Mouse (Mus musculus) liver, embryonic 16.5 days (tissue): Measurements from ENCODE around the gene Gm8362. TPM values are rescaled to one million over a fixed set of nuclear protein-coding genes. Genes with fewer than 3 reads are reported as not detected.
"Not testable (repeated sequence)": the region's sequence is repeated elsewhere in the genome, so short reads cannot be mapped to it uniquely, and the experiment has no call there.

Experiments used
- ATAC-seq: fragments of 200-750 bp; cut with Nextera tagmentation; 2 replicates; pipeline ENCODE4 v1.8.0; 2017; ENCODE audit warnings: low read depth, mild to moderate bottlenecking, moderate number of reproducible peaks, moderate library complexity
- H3K27ac ChIP-seq: fragments of 300-500 bp; sonication (generic); 2 replicates; pipeline ENCODE4 v1.5.1; 2014; ENCODE audit warnings: mild to moderate bottlenecking, low read length
- H3K27me3 ChIP-seq: fragments of 300-500 bp; sonication (generic); 2 replicates; pipeline ENCODE4 v1.6.1; 2014; ENCODE audit warnings: low read depth, low read length, mixed read lengths; ENCODE audit not compliant: control insufficient read depth, insufficient read depth
- H3K36me3 ChIP-seq: fragments of 300-500 bp; sonication (generic); 2 replicates; pipeline ENCODE4 v1.6.1; 2014; ENCODE audit warnings: mild to moderate bottlenecking; ENCODE audit not compliant: control insufficient read depth, insufficient read depth
- H3K4me1 ChIP-seq: fragments of 300-500 bp; sonication (generic); 2 replicates; pipeline ENCODE4 v1.6.1; 2014; ENCODE audit warnings: low read depth, low read length, mixed read lengths; ENCODE audit not compliant: control insufficient read depth
- H3K4me2 ChIP-seq: fragments of 300-500 bp; sonication (generic); 2 replicates; pipeline ENCODE4 v1.6.1; 2014; ENCODE audit warnings: low read depth, low read length, mixed read lengths
- H3K4me3 ChIP-seq: fragments of 300-500 bp; sonication (generic); 2 replicates; pipeline ENCODE4 v1.5.1; 2014; ENCODE audit warnings: low read depth, mild to moderate bottlenecking, low read length
- H3K9ac ChIP-seq: fragments of 300-500 bp; sonication (generic); 2 replicates; pipeline ENCODE4 v1.6.1; 2014; ENCODE audit warnings: low read depth, low read length
- H3K9me3 ChIP-seq: fragments of 300-500 bp; sonication (generic); replicated peaks from 2 replicates; pipeline ENCODE4 v1.6.1; 2016; ENCODE audit warnings: low read length; ENCODE audit not compliant: control insufficient read depth
- WGBS: fragments of 180-500 bp; shearing (Covaris S2); extraction: QIAGEN DNeasy Blood & Tissue Kit; methylation state at CpG from one replicate; pipeline ENCODE4 v1.1.7; 2014; ENCODE audit not compliant: insufficient replicate concordance; 5-methylcytosine and 5-hydroxymethylcytosine counted together
- polyA plus RNA-seq: library from polyadenylated mRNA; unstranded; fragments of >200 nt; fragmentation: Nextera tagmentation; extraction: Ambion mirVana; gene quantifications from 2 replicates; pipeline ENCODE4 v1.2.1, GENCODE M21; 2015

The Gm8362 gene
- not detected in 2 replicates for polyA plus RNA-seq

- not testable (repeated sequence) for H3K4me2 ChIP-seq, H3K4me1 ChIP-seq, ATAC-seq, H3K9me3 ChIP-seq, H3K36me3 ChIP-seq, H3K9ac ChIP-seq, H3K4me3 ChIP-seq, H3K27me3 ChIP-seq, H3K27ac ChIP-seq
- no CpG with 5 or more reads among the region's 1 CpGs for WGBS
Observed at GRCm38 (mm10) chr14:6774311-6774710, at the start of gene Gm8362. TSS of gene Gm8362 (minus strand) at chr14:6774411.

GRCm38 (mm10) chr14:6823297-6823696, 49.1 kb upstream of the Gm8362 start:
- not testable (repeated sequence) for H3K4me2 ChIP-seq, H3K9me3 ChIP-seq, H3K36me3 ChIP-seq, H3K4me1 ChIP-seq, H3K27ac ChIP-seq, H3K27me3 ChIP-seq, H3K4me3 ChIP-seq, ATAC-seq, H3K9ac ChIP-seq
- WGBS = 65% methylated on average over 3 of the region's 3 CpGs

- H3K27me3 ChIP-seq, H3K27ac ChIP-seq, H3K9ac ChIP-seq, H3K36me3 ChIP-seq, H3K9me3 ChIP-seq, H3K4me2 ChIP-seq, H3K4me1 ChIP-seq, ATAC-seq, H3K4me3 ChIP-seq: not testable (repeated sequence)
- WGBS = 0% methylated on average over 4 of the region's 13 CpGs
Observed at GRCm38 (mm10) chr14:6757231-6757536, 17.0 kb downstream of the Gm8362 start.

GRCm38 (mm10) chr14:6756384-6757230, 17.6 kb downstream of the Gm8362 start:
- not testable (repeated sequence) for ATAC-seq, H3K9ac ChIP-seq

GRCm38 (mm10) chr14:6742232-6742631, 32.0 kb downstream of the Gm8362 start, which contains the start of gene Gm3636:
TSS of gene Gm3636 (minus strand) at chr14:6742332.
- H3K27ac ChIP-seq, H3K4me3 ChIP-seq, H3K4me1 ChIP-seq, H3K36me3 ChIP-seq, H3K9me3 ChIP-seq, H3K27me3 ChIP-seq, H3K9ac ChIP-seq, H3K4me2 ChIP-seq, ATAC-seq: not testable (repeated sequence)
- no CpG with 5 or more reads among the region's 2 CpGs for WGBS

More at GRCm38 (mm10) chr14:6756384-6757230, 17.6 kb downstream of the Gm8362 start:
- not testable (repeated sequence) for H3K27ac ChIP-seq, H3K4me2 ChIP-seq, H3K4me1 ChIP-seq, H3K4me3 ChIP-seq, H3K36me3 ChIP-seq, H3K9me3 ChIP-seq, H3K27me3 ChIP-seq
- 2% methylated on average over 15 of the region's 67 CpGs for WGBS

- H3K9ac ChIP-seq, H3K36me3 ChIP-seq, H3K27ac ChIP-seq, H3K4me2 ChIP-seq, H3K27me3 ChIP-seq, H3K4me1 ChIP-seq, H3K9me3 ChIP-seq, H3K4me3 ChIP-seq, ATAC-seq: not testable (repeated sequence)
- no CpG with 5 or more reads among the region's 2 CpGs for WGBS
Observed at GRCm38 (mm10) chr14:6720151-6720550, 54.1 kb downstream of the Gm8362 start, which contains the start of gene Gm8050. TSS of gene Gm8050 (minus strand) at chr14:6720251.

Other genes with a start within 250 kb of the Gm8362 start
- not detected in 2 replicates for gene Gm8356, start 237.1 kb downstream of the Gm8362 start, polyA plus RNA-seq
- not detected in 2 replicates for gene Gm3629, start 183.8 kb downstream of the Gm8362 start, polyA plus RNA-seq
- not detected in 2 replicates for gene Gm3460, start 152.0 kb downstream of the Gm8362 start, polyA plus RNA-seq
- not detected in 2 replicates for gene Gm10251, start 90.2 kb downstream of the Gm8362 start, polyA plus RNA-seq
- not detected in 2 replicates for gene Gm8050, start 54.2 kb downstream of the Gm8362 start, polyA plus RNA-seq
- gene Gm3636, start 32.1 kb downstream of the Gm8362 start, polyA plus RNA-seq = 0.12 TPM in 1 of 2 replicates, not detected in the other
- not detected in 2 replicates for gene Gm3642, start 65.9 kb upstream of the Gm8362 start, polyA plus RNA-seq
- not detected in 2 replicates for gene Gm3667, start 115.6 kb upstream of the Gm8362 start, polyA plus RNA-seq
- gene Gm6356, start 199.4 kb upstream of the Gm8362 start, polyA plus RNA-seq = not detected in 2 replicates